Mouse (Mus musculus): ENCODE data around the gene Ncoa3.

Gene Ncoa3

DNA sequence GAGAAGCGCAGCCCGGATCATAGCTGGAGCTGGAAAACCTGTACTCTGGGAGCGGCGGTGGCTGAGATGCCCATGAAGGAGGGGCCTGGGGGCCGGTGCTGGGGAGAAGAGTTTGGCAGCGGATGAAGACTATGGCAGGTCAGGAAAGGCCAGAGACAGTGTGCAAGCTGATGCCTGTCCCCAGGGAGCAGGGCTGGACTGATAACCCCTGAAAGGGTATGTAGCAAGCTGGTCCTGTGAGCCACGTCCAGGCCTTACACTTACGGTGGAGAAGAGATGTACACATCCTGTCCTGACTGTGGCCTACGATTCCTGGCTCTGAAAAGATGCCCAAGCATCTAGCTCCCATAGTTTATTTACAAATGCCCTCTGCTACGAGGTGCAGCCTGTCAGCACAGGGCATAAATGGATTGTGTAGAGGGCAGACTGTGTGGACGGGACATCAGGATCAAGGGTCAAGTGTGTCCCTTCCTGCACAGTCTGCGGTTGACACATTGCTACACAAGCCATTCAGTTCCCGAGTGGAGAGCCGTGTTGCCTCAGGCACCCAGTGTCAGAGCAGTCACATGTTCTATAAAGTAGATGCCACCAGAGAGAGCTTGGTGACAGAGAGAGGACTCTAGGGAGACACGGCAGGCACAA is 106.0 kb downstream of the Ncoa3 start:
- DNase-seq (ENCODE audit: extremely low spot score): no peak

DNA sequence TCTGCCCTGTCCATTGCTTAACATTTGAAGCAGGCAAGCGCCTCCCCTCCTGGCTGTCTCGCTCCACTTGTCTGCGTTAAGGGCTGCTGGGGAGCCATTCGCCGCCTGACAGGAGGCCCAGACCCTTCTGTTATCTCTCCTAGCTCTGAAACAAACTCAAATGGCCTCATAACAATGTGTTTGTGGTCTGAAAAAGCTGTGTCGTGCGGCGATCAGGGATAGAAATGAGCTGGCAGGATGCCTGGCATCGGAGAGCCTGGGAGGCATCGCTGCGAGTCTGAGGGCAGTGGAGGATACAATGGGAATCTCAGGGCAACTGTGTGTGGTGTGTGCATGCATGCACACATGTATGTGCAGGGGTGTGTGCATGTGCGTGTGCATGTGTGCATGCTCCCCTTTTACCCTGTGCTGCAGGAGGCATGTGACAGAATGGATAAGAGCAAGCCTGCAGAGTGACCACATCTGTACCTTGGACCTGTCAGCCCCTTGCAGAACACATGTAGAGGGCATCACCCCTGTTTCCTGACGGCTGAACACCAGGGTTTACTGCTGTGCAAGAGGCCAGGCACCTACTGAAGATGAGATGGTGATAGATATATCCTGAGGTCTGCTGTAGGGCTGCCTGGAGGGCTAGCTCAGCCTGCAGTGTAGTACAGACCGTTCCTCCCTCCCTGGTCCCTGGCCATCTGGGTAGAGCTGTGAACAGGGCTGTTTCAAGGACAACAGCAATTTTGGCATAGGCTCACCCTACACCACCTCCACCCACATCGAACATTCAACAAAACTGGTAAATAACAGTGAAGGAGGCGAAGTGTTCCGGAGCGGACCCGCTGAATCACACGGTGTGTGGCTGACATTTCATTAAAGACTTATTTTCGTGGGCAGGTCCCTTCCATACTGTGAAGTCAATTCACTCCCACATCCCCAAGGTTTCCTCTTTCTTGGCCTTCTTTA is 108.2 kb downstream of the Ncoa3 start:
- no peak for DNase-seq (ENCODE audit: extremely low spot score)

DNA sequence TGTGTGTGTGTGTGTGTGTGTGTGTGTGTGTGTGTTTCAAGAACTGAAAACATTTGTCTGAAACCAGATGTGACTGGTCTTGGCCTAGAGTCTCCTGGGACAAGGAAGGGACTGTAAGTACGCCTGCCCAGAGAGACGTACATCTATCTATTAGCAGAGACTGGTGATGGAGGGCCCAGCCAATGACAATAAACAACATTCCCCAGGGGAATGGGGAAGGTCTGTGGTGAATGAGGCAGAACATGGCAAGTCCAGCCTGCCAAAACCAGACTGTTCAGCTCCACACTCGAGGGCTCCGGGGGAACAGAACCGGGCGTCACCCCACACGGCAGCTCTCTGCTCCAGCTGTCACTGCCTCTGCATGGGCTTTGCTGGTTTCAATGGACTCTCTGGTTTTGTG is 110.5 kb downstream of the Ncoa3 start:
- DNase-seq (ENCODE audit: extremely low spot score): no peak

DNA sequence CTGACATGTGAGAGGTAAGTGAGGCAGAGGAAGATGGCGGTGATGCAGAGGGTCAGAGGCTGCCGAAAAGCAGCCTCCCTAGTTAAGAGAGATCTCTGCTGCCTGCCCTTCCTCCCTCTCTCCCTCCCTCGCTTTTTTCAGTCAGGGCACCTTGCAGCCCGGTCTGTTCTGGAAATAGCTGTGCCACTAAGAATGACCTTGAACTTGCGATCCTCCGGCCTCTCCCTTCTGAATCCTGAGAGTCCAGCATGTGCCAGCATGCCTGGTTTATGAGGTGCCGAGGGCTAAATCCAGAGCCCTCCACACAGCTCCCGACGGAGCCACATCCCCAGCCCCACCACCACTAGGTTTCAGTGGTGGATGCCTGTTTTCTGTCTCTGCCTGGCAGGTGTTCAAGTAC is 113.5 kb downstream of the Ncoa3 start:
- no peak for DNase-seq (ENCODE audit: extremely low spot score)

DNA sequence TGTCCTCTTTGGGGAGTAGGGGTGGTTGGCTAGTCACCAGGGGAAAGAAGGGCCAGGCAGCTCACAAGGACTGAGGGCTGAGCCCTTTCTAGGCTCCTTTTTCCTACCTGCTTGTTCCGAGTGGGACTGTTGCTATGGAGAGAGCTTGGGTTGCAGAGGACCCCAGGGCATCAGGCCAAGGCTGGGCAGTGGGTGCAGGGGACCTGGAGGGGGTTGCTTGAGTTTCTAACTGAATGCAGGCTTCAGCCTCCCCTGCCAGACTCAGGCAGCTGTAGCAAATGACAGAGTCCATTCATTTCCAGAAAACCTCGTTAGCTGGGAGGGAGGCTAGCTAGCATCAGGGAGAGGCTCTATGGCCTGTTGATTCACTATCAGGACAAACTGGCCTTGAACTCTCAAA is 114.2 kb downstream of the Ncoa3 start:
- no peak for DNase-seq (ENCODE audit: extremely low spot score)

DNA sequence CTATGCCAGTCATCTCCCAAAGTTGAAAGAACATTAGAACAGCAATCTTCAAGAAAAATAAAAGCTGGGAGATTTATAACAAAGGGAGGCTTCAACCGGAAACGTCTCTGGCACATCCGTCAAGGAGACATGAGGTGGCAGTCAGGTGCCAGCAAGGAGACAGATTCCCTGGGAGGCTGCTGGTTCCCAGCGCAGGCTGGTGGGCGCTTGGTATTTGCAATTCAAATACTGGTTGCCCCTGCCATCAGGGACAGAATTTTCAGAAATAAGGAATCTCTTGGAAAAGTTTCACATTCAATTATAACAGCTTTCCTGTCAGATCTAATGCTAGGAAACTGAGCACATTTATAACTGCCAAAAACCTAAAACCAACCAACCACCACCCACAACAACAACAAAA is 115.5 kb downstream of the Ncoa3 start:
- DNase-seq (ENCODE audit: extremely low spot score): no peak

DNA sequence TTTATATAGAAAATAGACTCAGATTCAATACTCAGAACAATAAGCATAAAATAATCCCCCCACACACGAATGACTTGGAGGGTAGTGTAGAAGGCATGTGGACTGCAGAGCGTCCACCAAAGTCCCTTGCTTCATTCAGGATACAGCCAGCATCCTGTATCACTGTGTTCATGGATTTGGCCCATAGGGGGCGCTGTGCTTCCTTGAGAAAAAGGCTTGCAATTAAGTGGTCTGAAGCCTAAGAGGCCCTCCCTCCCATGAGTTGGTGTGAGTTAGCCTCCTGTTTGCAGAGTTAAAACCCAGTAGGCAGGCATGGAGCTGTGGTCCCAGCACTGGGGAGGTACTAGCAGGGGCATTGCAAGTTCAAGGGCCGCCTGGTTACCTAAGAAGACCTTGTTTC is 115.9 kb downstream of the Ncoa3 start:
- peak; percentile 82 for DNase-seq (ENCODE audit: extremely low spot score)

DNA sequence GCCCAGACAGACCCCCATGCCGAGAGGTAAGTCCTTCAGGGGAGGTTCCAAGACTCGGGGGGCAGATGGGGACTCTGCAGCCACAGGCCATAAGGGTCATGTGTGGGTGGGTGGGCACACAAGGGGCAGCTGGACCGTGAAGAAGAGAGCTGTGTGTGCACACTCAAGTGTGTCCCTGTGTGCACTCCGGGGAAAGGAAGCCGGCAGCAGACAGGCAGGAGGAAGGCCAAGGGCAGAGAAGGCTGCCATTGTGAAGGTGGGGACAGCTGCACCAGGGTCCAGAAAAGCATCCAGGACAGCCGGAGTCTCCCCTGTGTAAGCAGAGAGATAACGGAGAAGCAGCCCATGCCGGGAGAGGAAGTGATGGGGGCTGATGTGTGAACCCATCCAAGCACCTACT is 118.3 kb downstream of the Ncoa3 start:
- no peak for DNase-seq (ENCODE audit: extremely low spot score)

DNA sequence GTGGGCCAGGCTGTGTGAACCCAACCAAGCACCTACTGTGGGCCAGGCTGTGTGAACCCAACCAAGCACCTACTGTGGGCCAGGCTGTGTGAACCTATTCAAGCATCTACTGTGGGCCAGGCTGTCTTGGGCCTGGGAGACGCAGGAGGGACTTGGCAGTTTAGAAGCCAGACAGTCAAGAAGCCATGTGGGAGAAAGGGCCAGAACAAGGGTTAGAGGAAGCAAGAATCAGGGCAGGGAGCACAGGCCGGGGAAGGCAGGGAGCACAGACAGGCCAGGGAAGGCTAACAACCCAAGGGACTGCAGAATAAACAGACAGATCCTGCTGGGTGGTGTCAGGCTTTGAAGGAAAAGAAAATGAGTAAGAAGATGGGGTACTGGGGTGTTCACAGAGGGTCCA is 118.8 kb downstream of the Ncoa3 start:
- DNase-seq (ENCODE audit: extremely low spot score): no peak

DNA sequence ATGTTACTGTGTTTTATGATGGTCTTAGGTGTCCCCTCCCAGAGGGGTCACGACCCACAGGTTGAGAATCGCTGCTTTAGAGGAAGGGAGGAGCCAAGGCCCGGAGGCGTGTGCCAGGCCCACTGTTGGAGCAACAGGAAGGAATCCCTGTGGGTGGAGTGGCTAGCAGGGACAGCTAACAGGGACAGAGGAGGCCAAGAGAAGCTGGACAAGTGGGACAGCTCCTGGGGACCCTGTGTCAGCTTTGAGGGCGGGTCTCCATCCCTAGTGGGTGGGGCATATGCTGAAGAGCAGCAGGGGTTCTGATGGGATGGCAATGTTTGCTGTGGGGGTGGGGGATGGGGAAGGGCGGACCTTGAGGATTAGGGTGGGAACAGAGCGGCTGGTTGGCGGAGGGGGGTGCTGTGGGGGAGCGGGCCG is 119.4 kb downstream of the Ncoa3 start:
- no peak for DNase-seq (ENCODE audit: extremely low spot score)

DNA sequence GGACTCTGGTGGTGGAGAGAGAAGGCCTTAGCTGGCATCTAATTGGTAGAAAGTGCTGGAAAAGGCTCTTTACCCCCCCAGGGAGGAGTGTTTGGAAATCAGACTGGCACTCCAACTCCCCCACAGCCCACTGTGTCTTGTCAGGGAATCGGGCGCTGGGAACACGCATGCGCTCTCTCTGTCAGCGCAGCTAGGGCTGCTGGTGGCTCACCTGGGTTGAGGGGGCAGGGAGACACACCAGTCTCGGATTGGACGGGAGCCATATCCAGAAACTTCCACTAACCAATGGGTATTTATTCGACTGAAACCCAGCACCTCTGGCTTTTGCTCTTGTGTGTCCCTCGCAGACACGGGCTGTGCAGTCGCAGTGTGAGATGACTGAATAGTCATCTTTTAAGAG is 120.5 kb downstream of the Ncoa3 start:
- no peak for DNase-seq (ENCODE audit: extremely low spot score)

DNA sequence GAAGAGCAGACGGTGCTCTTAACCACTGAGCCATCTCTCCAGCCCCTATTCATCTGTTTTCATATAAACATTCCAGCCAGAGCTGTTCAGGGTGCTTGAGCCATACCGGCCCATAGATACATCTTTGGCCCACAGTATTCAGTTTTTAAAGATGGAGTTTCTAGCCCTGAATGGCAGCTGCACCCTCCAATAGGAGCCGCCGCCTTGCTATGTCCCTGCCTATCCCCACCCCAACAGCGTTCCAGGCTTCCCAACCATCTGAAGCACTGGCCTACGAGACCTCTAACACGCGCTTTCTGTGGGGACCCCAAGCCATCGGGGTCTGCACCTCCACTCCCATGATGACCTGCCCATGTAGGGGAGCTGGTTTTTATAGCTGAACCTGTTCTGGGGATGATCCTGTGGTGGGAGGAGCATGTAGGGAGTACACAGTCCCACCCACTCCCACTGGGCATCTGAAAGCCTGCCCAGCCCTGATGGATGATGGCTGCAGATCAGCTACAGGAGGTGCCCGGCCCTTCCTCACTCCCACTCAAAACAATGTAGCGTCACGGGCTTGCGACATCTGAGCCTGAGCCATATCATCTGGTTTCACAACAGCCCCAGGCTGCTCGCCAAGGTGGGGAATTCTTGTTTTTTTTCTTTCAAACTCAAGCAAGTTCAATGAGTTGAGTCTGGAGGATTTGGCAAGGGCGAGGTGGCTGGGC is 123.3 kb downstream of the Ncoa3 start:
- no peak for DNase-seq (ENCODE audit: extremely low spot score)

DNA sequence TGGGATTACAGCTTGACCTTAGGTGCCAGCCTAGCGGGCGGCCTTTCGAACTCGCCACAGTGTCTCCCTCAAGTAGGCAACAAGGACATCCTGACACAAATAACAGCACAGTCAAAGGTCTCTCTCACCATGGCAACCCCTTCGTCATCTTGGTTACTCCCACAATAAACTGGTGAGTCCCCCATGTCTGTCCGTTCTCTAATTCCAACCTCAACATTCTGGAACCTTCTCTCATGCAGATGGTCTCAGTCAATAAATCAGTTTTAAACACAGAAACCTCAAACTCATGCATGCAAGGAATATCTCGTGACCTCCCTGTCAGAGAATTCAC is 123.8 kb downstream of the Ncoa3 start:
- DNase-seq (ENCODE audit: extremely low spot score): no peak

DNA sequence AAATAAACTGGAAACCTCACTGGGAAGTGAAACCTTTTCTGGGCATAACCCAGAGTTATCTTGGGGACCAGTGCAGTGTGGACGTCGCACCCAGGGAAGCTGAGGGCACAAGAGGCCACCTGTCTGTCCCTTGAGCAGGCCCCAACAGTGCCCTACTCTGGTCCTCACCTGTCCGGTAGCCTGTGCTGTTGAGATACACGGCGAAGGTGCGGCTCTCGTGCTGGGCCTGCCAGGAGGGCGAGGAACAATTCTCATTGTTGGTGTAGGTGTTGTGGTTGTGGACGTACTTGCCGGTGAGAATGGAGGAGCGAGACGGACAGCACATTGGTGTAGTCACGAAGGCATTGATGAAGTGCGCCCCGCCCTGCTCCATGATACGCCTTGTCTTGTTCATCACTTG is 124.3 kb downstream of the Ncoa3 start:
- DNase-seq (ENCODE audit: extremely low spot score): no peak

DNA sequence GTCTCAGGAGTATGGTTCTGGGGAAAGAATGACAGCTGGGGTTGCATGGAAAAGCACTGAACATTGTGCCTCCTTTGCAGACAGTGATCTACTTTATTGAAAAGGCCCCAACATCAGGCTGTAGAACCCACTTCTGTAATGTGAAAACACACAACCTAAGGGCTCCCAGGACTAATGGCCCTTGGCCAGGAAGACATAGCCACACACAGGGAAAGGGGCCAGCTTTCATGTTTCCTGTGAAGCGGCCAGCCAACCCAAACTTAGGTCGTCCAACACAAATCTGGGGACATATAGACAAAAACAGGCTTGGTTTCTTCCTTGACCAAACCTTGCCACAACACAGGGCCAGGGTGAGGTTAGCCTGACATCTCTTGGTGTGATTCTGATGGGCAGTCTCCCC is 127.6 kb downstream of the Ncoa3 start:
- DNase-seq (ENCODE audit: extremely low spot score): no peak

DNA sequence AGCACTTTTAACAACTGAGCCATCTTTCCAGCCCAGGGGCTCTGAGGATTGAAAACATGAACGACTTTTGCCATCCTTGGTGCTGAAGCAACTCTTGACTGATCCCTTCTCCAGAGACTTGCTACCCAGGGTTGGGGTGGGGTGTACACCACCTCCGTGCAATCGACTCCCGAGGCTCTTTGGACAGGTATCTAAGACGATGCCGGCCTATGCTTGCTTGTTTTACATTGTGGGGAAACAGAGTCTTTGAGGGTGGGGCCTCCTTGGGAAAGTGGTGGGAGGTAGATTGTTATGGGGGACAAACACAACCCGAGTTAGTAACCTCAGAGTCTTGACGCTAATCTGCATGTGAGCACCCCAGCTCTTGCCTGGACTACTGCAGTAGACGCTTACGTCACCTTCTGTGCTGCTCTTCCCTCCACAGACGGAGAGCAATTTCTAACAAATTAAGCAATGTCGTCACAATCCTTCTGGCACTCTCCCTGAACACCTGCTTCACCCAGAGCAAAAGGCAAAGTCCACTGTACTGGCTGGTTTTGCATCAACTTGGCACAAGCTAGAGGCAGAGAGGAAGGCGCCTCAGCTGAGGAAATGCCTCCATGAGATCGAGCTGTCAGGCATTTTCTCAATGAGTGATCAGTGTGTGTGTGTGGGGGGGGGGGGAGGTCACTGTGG is 129.4 kb downstream of the Ncoa3 start:
- no peak for DNase-seq (ENCODE audit: extremely low spot score)

DNA sequence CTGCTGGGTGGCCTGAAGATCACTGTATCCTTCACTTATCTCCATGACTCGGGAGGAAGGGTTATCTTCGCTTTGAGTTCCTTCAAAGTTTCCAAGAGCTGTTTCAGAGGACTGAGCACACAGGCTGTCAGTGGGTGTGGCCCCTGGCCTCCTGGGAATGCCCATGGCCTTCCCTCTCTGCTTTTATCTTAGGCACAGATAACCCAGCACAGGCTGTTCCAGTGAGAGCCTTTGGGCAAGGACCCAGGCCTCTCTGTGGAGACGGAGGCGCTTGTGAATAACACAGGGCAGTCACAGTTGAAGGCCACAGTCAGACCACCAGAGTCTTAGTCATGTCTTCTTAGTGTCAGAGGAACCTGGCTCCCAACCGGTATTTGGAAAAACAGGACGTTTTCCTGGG is 130.3 kb downstream of the Ncoa3 start:
- DNase-seq (ENCODE audit: extremely low spot score): no peak
